Mouse (Mus musculus) G1E (cell line): ENCODE results near the gene Gm26620.

Source experiments
- CTCF ChIP-seq: IDR thresholded peaks from 2 replicates; pipeline ENCODE4 v1.5.1; 2012; ENCODE audit warnings: low read depth, low read length, inconsistent platforms, mixed read lengths
- GATA1 ChIP-seq: IDR thresholded peaks from 2 replicates; pipeline ENCODE4 v1.6.1; 2012; ENCODE audit warnings: borderline replicate concordance, low read length, inconsistent platforms, mixed read lengths

- no peak for TF ChIP-seq CTCF
- TF ChIP-seq GATA1: no peak
Measured at GRCm38 (mm10) chr1:170844380-170844779, 40.5 kb upstream of the Gm26620 start.
